Mouse (Mus musculus) ovary, postnatal 14 days (tissue): ENCODE measurements at regions not wholly inside any gene's neighbourhood (a gene's known extent, or its start where the extent isn't known, plus 50 kb on each side); places are given as distances from the start of the nearest gene placed in this dataset.
A peak's percentile ranks its signal among the peaks of the same experiment; 100 is the strongest.
"Not testable (repeated sequence)": the region's sequence is repeated elsewhere in the genome, so short reads cannot be mapped to it uniquely, and the experiment has no call there.

Experiments used
- DNase-seq: peaks from one replicate; pipeline ENCODE4 v3.0.0; 2022; ENCODE audit warnings: low spot score

DNA sequence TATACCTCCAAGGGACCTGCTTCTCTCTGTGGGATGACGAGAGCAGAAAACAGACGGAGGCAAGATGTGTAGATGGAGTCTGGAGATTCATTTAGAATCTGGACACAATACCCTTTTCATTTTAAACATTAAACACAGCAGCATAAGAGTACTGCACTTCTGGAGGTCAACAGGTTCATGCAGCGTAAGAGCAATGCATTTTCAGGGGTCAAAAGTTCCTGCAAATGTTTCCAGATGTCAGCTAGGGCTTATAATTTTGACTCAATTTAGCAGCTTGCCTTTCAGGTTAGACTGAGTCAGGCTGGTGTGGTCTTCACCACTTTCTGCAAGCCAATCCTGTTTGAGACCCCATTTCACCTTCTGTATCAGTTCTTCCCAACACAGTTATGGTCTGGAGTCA lies 277.9 kb downstream of the Hace1 start:
- DNase-seq: no peak

DNA sequence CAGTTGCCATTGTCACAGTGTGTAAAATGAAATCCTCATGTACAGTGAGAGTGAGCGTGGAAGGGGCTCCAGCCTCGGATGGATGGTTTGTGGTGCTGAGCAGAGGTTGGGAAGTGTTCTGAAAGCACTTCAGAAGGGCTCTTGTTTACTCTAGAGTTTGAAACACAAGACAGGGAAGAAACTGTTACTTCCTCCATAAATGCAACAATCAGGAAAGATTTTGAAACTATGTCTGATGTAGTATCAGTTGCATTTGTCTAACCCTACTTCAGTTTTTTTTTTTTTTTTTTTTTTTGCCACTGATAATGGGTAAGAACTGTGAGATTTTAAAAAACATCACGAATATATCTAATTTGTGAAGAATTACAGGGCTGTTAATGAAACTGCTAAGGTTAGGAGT lies 281.5 kb downstream of the Hace1 start:
- no peak for DNase-seq

DNA sequence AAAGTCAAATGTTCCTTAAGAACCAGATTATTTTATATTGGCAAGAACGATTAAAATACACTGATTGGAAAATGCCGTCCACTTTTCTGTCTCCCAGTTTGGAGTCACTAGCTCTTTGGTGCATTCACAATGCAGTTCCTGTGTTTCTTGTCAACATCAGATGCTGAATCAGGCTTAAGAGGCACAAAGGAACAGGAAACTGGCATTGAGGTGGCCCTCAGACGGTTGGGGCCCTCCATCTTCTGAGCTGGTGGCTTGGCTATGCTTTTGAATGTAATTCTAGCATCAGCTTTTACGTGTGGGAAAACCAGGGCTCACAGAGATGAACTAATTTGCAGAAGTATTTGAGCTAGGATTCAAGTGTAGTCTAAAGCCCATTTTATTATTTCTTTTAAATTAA lies 282.3 kb downstream of the Hace1 start:
- DNase-seq: no peak

DNA sequence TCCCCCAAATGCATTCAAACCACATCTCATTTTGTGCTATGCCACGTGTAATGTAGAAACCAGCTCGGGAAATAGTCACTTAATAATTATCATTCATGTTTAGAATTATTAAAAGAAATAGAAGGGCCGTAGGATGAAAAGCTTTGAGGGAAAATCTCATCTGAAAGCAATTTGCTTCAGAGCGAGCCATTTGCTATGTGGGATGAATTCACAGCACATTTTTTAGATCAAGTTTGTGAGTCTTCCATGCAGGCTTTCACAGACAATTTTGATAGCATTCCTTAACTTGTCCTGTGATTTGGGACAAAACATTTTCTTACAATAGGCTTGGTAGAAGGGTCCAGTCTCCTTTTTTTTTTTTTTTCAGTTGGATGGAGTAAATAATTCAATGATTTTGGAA lies 283.1 kb downstream of the Hace1 start:
- no peak for DNase-seq

DNA sequence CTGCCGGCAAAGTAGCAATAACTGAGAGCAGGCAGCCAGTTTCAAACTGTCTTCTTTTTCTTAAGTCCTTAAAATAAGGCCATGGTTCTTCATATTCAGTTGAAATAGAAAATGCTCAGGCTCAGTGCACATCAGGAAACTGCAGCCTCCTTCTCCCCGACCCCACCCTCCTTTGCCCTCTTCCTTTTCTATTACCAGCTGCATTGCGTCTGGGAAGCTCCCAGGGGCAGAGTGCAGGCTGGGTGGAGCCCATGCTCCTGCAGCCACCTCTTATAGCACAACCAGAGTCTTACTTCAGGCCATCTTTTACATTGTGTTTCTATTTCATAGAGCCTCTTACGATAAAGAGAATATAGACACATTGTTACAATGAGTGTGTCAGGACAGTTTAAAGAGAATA lies 288.2 kb downstream of the Hace1 start:
- DNase-seq: no peak

DNA sequence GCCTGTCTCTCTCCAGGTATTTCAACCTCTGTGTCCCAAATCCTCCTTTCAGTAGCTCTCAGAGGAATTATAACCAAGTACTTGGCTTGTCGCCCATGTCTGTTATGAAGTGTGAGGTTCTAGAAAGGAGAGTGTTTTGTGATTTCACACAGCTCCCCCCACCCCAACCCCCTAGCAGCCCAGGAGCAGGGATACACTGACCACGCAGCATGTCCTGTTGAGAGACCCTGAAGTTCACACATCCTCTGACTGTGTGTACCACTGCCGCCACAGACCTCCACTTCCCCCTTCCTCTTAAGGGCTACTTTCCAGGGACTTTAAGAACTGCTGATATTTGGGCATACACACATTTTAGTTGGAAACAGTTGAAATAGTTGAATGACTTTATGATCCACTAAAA lies 289.2 kb downstream of the Hace1 start:
- no peak for DNase-seq

DNA sequence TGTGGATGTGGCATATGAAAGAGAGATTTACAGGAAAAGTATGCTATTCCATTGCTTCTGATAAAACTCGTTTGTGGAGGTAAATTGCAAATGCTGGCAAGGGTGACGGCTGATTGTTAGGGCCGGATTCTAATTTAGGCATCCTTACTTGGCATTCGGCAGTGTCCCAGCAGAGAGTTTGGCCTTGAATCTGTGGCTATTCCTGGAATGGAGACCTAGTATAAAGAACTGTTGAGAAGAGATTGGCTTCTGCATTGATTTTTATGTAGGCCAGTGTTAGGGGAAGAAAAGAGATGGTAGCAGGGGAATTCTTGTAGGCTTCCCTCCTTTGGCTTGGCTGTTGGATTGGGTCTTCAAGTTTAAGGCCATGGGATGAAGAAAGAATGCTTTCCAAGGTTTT lies 293.4 kb downstream of the Hace1 start:
- no peak for DNase-seq

DNA sequence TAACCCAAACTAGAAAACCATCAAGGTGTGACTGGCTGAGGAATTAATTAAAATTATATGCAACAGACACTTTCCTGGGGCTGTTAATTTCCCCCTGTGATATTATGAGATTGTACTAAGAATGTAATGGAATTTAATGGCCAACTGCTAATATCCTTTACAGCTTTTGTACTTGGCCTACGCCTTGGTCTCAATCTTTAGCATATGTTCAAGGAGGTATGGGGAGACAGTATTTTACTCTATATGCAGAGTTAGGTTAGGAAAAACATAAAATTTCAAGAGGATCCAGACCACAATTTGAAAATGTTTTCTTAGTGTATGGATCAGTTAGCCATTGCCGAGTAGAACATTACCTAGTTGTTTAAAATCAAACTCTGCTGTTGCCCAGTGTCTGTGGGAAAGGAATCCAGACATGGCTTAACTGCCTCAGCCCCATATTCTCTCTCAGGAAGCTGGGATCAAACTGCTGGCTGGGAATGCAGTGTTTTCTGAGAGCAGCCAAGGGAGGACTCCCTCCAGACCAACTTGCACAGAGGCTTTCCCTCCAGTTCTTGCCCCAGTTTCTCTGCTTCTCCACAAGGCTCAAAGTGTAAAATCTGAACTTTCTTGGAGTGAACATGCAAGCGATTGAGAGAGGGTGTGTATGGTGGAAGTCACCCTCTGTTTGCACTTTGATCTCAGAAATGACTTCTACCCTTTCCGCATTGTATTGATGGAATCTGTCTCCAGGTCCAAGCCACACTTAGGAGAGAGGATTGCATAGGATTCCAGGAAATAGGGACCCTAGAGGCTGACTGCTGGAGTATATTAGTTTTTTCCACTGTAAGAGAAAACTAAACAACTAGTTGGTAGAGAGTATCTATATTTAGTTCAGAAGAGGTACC lies 294.6 kb downstream of the Hace1 start:
- DNase-seq: no peak

DNA sequence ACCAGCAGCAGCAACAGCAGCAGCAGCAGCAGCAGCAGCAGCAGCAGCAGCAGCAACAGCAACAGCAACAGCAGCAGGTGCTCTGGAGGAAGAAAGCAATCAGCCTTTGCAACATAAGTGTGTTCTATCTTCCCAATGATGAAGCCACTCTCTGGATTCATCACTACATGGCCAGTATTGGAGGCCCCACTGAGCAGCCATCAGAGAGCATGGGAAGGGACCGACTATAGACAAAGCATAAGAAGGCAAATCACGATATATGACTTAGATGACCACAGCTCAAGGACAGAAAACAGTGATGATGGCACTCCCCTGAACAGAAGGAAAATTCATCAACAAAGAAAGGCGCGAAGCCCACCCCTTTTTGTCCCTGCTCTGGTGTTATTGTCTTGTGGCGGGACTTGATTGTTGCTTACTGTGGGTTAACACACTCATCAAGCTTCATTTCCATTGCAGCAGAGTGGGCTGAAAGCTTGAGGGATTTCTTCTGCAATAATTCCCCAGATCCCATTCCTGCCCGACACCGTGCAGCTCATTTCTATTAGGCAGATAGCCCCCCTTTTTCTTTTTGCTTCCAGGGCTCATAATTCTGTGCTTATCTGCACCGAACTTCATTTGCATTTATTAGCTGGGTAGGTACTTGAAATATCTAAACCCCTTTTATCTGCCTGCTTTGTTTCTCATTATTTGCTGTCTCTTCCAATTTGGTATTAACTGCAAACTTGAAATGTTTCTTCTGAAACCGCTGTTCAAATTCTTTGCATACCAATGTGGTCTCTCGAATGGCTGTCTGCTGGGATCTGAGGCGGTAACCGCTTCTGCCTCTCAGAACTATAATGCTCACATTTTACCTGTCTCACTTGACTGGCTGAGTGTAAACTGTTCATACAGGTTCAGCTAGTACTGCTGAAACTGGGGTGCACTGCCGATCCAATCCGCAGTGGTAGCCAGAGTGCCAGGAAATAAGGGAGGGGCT lies 296.5 kb downstream of the Hace1 start:
- no peak for DNase-seq

DNA sequence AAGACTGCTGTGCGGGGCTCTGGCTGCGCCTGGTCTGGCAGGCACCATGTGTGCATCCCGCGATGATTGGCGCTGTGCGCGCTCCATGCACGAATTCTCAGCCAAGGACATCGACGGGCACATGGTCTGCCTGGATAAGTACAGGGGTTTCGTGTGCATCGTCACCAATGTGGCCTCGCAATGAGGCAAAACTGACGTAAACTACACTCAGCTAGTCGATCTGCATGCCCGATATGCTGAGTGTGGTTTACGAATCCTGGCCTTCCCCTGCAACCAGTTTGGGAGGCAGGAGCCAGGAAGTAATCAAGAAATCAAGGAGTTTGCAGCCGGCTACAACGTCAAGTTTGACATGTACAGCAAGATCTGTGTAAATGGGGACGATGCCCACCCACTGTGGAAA lies 297.7 kb downstream of the Hace1 start:
- not testable (repeated sequence) for DNase-seq

DNA sequence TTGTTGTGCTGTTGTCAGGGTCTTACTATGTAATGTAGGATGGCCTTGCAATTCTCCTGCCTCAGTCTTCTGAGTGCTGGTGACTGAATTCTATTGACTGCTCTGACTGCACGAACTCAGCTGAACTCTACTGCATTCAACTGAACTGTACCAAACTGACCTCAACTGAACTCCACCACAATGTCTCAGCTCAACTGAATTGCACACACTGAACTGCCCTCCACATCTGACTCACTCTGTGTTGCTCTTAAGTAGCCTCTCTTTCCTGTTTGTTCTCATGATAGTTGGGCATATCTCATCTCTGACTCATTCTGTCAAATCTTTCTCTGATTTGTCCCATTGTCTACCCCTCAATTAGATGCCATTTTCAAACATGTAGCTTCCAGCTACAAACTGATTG lies 306.1 kb downstream of the Hace1 start:
- no peak for DNase-seq

DNA sequence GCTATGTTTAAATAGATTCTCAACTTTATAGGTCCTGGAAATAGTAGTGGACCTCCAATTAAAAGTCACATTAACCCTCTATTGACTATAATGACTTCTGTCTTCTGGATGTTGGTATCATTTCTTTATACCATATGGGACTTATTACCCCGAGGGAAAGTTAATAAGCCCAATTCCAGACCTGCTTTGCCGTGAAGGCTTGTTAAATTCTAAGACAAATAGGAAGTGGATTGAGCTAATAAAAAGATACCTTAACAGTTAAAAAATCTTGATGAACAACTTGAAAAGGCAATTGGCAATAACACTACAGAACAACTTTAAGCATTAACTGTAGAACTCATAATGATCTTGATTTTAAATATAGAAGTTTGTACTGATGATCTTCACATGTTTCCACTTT lies 309.0 kb downstream of the Hace1 start:
- DNase-seq: no peak

DNA sequence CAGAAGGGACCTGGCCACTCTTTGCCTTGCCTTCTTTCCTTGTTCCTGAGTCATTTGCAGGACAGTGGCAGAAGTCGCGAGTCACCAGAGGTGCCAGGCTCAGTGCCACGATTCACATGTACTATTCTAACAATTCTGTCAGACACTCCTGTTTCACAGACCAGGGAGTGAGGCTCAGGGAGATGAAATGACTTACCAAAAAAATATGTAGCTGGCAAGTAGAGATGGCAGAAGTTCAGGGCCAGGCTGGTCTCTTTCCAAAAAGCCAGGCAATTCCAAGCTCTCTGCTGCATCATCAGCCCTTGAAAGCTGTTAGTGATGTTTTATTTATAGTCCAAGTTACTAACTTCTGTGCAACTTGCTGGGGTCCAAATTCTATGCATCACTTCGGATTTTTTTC lies 311.2 kb downstream of the Hace1 start:
- DNase-seq: peak; percentile 7

DNA sequence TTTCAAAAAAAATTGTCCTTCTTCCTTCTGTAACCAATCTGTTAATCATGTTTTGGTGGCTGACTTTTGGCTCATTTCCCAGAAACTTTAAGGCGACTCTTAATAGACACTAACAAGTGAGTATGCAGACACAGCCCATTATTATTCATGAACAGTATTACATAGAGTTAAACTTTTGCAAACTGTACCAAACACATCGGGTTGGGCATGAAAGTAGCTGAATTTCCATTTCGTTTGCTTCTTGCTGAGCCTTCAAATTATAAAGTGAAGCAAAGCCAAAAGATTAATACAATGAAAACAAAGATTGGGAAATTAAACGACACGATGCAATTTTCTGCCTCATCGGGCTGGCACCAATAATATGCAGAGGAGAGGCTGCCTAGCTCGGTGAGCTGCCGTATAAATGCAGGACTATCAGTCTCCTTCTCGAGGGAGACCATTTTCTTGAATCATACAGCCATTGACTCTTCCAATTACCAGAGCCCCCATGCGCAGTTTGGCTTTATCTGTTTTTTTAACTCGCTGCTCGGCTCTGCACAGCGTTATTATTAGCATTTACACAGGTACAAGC lies 311.8 kb downstream of the Hace1 start:
- DNase-seq: no peak

DNA sequence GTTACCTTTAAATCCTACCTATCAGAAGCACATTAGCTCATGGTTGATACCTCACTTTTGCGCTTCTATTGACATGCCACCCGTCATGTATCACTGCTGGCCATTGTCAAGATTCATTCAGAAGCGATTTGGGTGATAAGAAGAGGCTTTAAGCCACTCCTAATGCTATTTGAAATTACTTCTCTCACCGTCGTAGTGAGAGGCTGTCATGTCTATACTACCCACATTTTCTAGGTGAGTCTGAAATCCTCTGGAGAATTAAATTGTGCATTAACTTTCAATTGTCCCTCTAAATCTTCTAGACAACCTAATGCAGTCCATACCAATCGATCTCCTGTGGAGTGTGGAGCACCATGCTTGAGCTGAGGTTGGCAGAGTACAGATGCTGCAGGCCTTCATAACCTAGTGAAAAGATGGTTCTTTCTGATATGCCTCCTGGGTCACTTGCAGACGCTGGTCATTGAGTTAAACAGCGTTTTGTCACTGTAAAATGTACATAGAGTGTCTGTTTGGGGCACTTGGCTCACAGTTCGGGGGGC lies 312.5 kb downstream of the Hace1 start:
- no peak for DNase-seq

DNA sequence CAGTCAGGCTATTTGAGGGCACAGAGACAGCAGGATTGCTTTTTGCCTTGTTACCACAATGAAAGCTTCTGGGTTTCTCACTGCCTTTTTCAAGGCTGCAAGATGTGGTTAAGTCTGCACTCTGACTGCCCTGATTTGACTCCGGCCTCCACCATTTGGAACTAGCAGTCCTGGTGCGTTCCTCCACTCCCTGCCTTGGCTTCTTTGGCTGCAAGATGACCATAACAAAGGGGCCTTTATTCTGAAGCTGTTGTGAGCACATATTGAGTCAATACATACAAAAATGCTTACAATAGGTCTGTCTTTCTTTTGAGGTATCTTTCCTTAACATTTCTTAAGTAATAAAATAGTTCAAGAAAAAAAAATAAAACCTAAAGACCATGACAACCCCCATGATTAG lies 314.8 kb downstream of the Hace1 start:
- no peak for DNase-seq

DNA sequence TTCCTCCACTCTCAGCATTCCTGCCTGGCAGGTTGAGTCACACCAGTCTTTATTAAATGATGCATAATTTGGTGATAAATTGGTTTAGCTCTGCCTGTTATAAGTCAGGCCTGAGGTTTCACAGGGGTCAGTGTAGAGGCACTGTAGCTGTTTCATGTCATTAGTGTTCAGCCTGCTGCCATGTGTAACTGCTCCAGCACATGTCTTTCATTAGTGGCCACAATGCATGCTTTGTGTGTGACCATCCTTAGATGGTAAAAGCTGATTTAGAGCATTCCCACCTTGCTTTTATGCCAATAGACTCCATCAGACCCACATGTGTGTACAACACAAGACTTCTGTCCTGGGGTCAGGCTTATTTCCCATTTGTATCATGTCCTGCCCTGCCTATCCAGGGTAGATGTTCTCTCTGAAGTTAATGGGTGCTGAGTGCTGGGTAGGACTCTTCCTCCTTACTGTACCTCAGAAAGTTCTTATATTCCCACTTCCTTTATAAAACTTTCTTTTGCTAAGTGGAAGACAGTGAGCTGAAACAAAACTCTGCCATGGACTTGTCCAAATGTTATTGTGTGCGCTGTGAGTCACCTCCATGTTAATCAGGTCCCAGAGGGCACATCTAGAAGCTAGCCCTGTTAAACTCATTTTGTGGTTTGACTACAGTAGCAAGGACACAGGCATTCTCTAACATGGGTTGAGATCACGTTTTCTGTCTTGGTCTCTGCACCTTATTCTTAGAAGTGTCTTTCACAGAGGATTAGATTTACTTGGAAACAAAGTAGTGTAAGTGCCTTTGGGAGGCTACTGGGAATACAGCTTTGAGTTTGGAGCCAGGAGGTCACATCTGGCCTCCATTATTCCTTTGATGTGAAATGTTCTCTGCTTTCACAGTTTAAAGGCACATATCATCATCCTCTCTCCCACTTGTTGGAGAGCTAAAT lies 316.5 kb downstream of the Hace1 start:
- no peak for DNase-seq

DNA sequence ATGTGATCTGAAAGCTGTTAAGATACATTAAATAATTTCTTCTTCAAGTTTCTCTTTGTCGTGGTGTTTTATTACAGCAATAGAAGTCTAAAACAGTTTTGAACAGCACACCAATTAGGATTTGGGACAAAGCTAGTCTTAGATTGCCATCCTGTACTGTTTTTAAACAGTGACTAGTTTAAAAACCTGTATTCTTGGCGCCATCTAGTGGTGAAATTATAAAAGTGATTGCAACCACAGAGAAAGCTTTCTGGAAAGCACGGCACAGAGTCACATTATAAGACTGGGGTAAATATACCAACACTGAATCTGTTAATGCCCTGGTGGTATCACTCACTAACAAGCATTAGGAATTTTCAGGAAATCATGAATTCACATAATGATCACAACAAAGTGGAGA lies 339.3 kb downstream of the Hace1 start:
- no peak for DNase-seq

DNA sequence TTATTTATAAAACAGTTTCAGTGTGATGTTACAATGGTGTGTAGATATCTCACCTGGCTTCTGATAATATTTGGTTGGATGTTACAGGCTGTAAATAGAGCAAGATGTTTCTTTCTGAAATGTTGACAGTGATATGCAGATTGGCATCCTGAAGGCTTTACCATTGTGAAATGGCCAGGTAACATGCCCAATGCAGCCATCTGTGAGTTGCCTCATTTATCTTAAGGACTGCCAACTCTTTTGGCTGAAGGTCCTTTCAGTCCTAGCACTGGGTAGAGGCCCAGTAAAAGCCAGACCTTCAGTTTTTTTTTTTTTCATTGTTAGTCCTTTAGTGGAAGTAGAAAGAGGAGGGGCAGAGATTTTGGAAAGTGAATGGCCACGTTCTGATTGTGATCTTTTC lies 348.1 kb downstream of the Hace1 start:
- DNase-seq: no peak

DNA sequence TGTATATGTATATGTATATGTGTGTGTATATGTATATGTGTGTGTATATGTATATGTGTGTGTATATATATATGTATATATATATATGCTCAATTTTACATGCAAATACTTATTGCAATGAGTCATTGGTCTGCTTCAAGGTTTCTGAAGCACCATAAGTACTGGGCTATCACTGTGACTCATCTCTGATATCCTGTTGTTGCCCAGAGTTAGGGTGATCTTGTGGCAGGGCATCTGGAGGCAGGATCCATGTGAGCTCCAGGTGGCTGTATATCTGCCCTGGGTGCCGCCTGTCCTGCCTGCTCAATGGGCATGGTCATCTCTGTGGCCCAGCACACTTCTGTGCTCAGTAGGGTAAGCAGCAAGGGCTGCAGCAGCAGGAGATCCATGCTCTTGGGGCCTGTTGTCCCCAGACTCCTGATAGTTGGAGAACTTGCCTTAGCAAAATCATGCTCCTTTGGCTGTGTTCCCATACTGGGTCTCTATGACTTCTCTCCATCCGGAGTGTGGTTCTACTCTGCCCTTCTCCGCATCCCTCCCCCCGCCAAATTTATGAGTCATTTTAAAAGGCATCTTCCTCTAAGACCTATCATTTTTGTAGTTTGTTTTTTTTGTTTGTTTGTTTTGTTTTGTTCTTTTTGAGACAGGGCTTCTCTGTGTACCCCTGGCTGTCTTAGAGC lies 356.1 kb downstream of the Hace1 start:
- no peak for DNase-seq

DNA sequence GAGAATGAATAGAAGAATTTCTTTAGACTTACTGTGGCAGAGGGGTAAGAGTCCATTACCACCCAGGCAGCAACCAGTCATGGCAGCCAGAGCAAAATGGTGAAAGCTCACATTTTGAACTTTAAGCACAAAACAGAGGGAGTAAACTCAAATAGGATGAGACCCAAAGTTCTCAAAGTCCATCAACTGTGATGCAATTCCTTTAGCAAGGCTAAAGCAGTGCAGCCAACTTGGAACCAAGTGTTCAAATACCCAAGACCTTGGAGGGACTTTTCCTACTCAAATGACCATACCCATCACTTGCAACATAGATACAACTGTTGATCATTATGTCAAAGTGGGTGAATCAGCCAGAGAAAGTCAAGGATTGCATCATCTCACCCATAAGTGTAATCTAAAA lies 380.1 kb downstream of the Hace1 start:
- DNase-seq: no peak
